Mouse (Mus musculus) MEL (cell line): ENCODE measurements around the gene Sin3b. TPM values are rescaled to one million over a fixed set of nuclear protein-coding genes. Genes with fewer than 3 reads are reported as not detected.

Experiments
- DNase-seq: peaks from one replicate; pipeline ENCODE4 v3.0.0; 2011; ENCODE audit warnings: low read depth, low spot score
- H3K27ac ChIP-seq: 2 replicates; pipeline ENCODE4 v1.5.1; 2012; ENCODE audit warnings: low read depth, mild to moderate bottlenecking, control low read depth, low read length, moderate library complexity; ENCODE audit not compliant: control insufficient read depth
- H3K27me3 ChIP-seq, 2 experiments: fragments of 150-350 bp in 1 of 2; sonication (generic) in 1 of 2; 2 replicates each; pipeline ENCODE4 v1.6.1; 2012; ENCODE audit warnings: low read length in 2 of 2, mild to moderate bottlenecking in 2 of 2, improper control_type of control experiment in 1 of 2, moderate library complexity in 1 of 2; ENCODE audit not compliant: insufficient read depth in 2 of 2, control insufficient read depth in 1 of 2
- H3K36me3 ChIP-seq, 2 experiments: 2 replicates each; pipeline ENCODE4 v1.6.1; 2012 to 2014; ENCODE audit warnings: low read length in 2 of 2, improper control_type of control experiment in 1 of 2, inconsistent platforms in 1 of 2, mild to moderate bottlenecking in 1 of 2; ENCODE audit not compliant: insufficient read depth in 2 of 2, control insufficient read depth in 1 of 2
- H3K4me1 ChIP-seq, 2 experiments: fragments of 150-350 bp in 1 of 2; sonication (generic) in 1 of 2; 2 replicates each; pipeline ENCODE4 v1.6.1; 2012; ENCODE audit warnings: low read length in 2 of 2, improper control_type of control experiment in 1 of 2, mild to moderate bottlenecking in 1 of 2; ENCODE audit not compliant: insufficient read depth in 2 of 2, control insufficient read depth in 1 of 2
- H3K4me3 ChIP-seq, 2 experiments: fragments of 150-350 bp in 1 of 2; sonication (generic) in 1 of 2; 2 replicates each; pipeline ENCODE4 v1.5.1; 2012; ENCODE audit warnings: low read depth in 2 of 2, low read length in 2 of 2, mild to moderate bottlenecking in 2 of 2, moderate library complexity in 2 of 2, control low read depth in 1 of 2, improper control_type of control experiment in 1 of 2; ENCODE audit not compliant: control insufficient read depth in 1 of 2, insufficient read depth in 1 of 2
- H3K79me2 ChIP-seq: 2 replicates; pipeline ENCODE4 v1.6.1; 2012; ENCODE audit warnings: mild to moderate bottlenecking, low read length, moderate library complexity; ENCODE audit not compliant: control insufficient read depth, poor library complexity, insufficient read depth
- H3K9ac ChIP-seq: 2 replicates; pipeline ENCODE4 v1.6.1; 2012; ENCODE audit warnings: low read depth, mild to moderate bottlenecking, control low read depth, low read length, moderate library complexity; ENCODE audit not compliant: control insufficient read depth, poor library complexity, severe bottlenecking
- H3K9me3 ChIP-seq: fragments of 150-350 bp; sonication (generic); replicated peaks from 2 replicates; pipeline ENCODE4 v1.6.1; 2012; ENCODE audit warnings: mild to moderate bottlenecking, low read length, improper control_type of control experiment, moderate library complexity; ENCODE audit not compliant: insufficient read depth
- CHD2 ChIP-seq: IDR thresholded peaks from 2 replicates; pipeline ENCODE4 v1.6.1; 2011; ENCODE audit warnings: low read length, improper control_type of control experiment
- E2F4 ChIP-seq: IDR thresholded peaks from 2 replicates; pipeline ENCODE4 v1.6.1; 2011; ENCODE audit warnings: low read depth, low read length, improper control_type of control experiment, borderline replicate concordance
- SIN3A ChIP-seq: IDR thresholded peaks from 2 replicates; pipeline ENCODE4 v1.6.1; 2012; ENCODE audit warnings: low read length, improper control_type of control experiment, inconsistent platforms
- polyA plus RNA-seq, 2 experiments: library from polyadenylated mRNA; stranded (reverse) in 1 of 2; unstranded in 1 of 2; fragments of >175 nt in 1 of 2; fragments of >200 nt in 1 of 2; gene quantifications; 2 replicates each; pipeline versions ENCODE4 v1.2.1 to v1.2.4; 2012; ENCODE audit warnings: low replicate concordance in 2 of 2, low read depth in 1 of 2; ENCODE audit not compliant: insufficient read length in 2 of 2, insufficient read depth in 1 of 2, missing spikeins in 1 of 2
- total RNA-seq: library from RNA; depleted of rRNA; stranded (reverse); fragments of 300-350 nt; gene quantifications from 2 replicates; pipeline ENCODE4 v1.2.3, GENCODE M21; 2012; rRNA removed

Sin3b gene
- total and polyA plus RNA-seq, 3 experiments = 115 to 139 TPM; not detected in 1

DNA sequence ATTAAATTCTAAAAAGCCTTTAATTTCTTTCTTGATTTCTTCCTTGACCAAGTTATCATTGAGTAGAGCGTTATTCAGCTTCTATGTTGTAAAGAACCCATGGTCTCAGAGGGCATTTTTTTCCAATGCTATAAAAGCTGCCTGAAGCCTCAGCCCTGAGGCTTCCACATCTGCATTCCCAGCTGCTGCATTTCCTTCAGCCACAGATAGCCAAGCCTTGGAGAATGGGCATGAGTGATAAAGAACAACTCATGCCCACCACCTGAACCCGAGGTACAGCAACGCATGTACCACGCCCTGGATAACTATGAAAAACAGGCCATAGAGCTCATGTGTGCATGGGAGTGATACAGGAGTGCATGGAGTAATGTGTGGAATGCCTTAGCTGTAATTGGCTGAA is 57.6 kb downstream of the Sin3b start:
- Histone ChIP-seq H3K4me3 (no peak overlapping the region), H3K79me2 (no peaks in the 10 kb centered on the region), H3K9me3 (no peaks in the 10 kb centered on the region), H3K27ac (no peak overlapping the region), H3K9ac (no peak overlapping the region), H3K36me3 (no peaks in the 10 kb centered on the region), H3K4me1 (no peaks in the 10 kb centered on the region), H3K27me3 (no peaks in the 10 kb centered on the region)
- DNase-seq = no peak
- no peak for TF ChIP-seq CHD2

DNA sequence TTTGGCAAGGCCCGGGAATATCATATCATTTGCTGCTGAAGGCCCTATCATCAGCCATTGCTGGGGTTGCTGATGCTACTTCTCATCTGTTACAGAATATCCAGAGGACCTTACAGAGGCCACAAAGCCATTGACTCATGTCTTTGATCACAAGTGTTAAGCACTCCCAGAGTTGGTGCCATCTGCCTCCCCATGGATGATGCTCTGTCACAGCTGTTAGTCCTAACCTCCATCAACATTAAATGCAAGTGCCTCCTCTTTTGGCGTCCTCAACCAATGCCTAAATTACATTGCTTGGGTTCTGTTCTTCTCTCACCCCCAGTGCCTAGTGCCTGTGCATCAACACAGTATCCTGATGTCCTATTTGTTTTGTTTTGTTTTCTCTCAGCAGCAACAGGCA is 78.5 kb downstream of the Sin3b start:
- Histone ChIP-seq H3K27ac (no peak overlapping the region), H3K36me3 (no peaks in the 10 kb centered on the region), H3K79me2 (no peaks in the 10 kb centered on the region), H3K9me3 (no peaks in the 10 kb centered on the region), H3K4me3 (no peak overlapping the region), H3K4me1 (no peaks in the 10 kb centered on the region), H3K9ac (no peak overlapping the region), H3K27me3 (no peaks in the 10 kb centered on the region)
- DNase-seq = no peak
- TF ChIP-seq SIN3A (no peak), E2F4 (no peak)

Other genes starting within 250 kb of the Sin3b start
- 21.1 and 24.6 TPM in 2 replicates for gene Cherp, start 248.1 kb upstream of the Sin3b start, total RNA-seq
- gene Cherp, start 248.1 kb upstream of the Sin3b start, polyA plus RNA-seq = 100 to 1,000 TPM in 1 of 2 experiments, 10 to 100 TPM in 1; 78.0 to 106 TPM
- 24.4 and 31.7 TPM in 2 replicates for gene Slc35e1, start 230.7 kb upstream of the Sin3b start, total RNA-seq
- 10 to 100 TPM in 1 of 2 experiments, not detected in 1; 30.4 TPM for gene Slc35e1, start 230.7 kb upstream of the Sin3b start, polyA plus RNA-seq
- gene Med26, start 175.0 kb upstream of the Sin3b start, total RNA-seq = 14.1 and 15.0 TPM in 2 replicates
- gene Med26, start 175.0 kb upstream of the Sin3b start, polyA plus RNA-seq = 10 to 100 TPM in 1 of 2 experiments, not detected in 1; 28.3 TPM
- 34.3 and 39.3 TPM in 2 replicates for gene Smim7, start 152.2 kb upstream of the Sin3b start, total RNA-seq
- gene Smim7, start 152.2 kb upstream of the Sin3b start, polyA plus RNA-seq = 10 to 100 TPM in 1 of 2 experiments, not detected in 1; 43.6 TPM
- 0.92 and 1.1 TPM in 2 replicates for gene Tmem38a, start 151.2 kb upstream of the Sin3b start, total RNA-seq
- gene Tmem38a, start 151.2 kb upstream of the Sin3b start, polyA plus RNA-seq = 1 to 10 TPM in 1 of 2 experiments, not detected in 1; 3.0 TPM
- gene Nwd1, start 76.6 kb upstream of the Sin3b start, total RNA-seq = 0.03 TPM in 1 of 2 replicates, not detected in the other
- under 1 TPM in 1 of 2 experiments, not detected in 1; 0.03 TPM for gene Nwd1, start 76.6 kb upstream of the Sin3b start, polyA plus RNA-seq
- gene F2rl3, start 38.6 kb downstream of the Sin3b start, total RNA-seq = 0.08 TPM in 1 of 2 replicates, not detected in the other
- under 1 TPM in 1 of 2 experiments, not detected in 1; 0.11 TPM for gene F2rl3, start 38.6 kb downstream of the Sin3b start, polyA plus RNA-seq